Mouse (Mus musculus): Measurements from ENCODE around the gene Akr1b8. TPM values are rescaled to one million over a fixed set of nuclear protein-coding genes. Genes with fewer than 3 reads are reported as not detected.
"Not testable (repeated sequence)": the region's sequence is repeated elsewhere in the genome, so short reads cannot be mapped to it uniquely, and the experiment has no call there.

Gene Akr1b8
- total RNA-seq, 4 experiments from 2014 or later = 148 to 290 (median 206) TPM

- DNase-seq = no peak
These were observed 52.8 kb downstream of the Akr1b8 start for GRCm38 (mm10) chr6:34406746-34407145.

- peak; percentile 68 for DNase-seq
These were observed 53.5 kb downstream of the Akr1b8 start for GRCm38 (mm10) chr6:34407403-34407802.

GRCm38 (mm10) chr6:34412023-34412422, 58.1 kb downstream of the Akr1b8 start, which contains the start of gene Akr1b7:
Gene Akr1b7 (plus strand): TSS chr6:34412334.
- DNase-seq = peak; percentile 62

GRCm38 (mm10) chr6:34412688-34413087, 58.8 kb downstream of the Akr1b8 start:
- DNase-seq = no peak

GRCm38 (mm10) chr6:34413386-34413785, 59.5 kb downstream of the Akr1b8 start:
- not testable (repeated sequence) for DNase-seq

GRCm38 (mm10) chr6:34416521-34416920, 62.6 kb downstream of the Akr1b8 start:
- DNase-seq = peak; percentile 72

Other genes with a start within 250 kb of the Akr1b8 start
- gene Slc35b4, start 177.0 kb upstream of the Akr1b8 start, total RNA-seq (2022) = 10 to 100 TPM; 38.6 to 47.2 (median 41.5) TPM
- gene Akr1b3, start 36.6 kb upstream of the Akr1b8 start, total RNA-seq (2022) = 100 to 1,000 TPM; 283 to 310 (median 299) TPM
- 100 to 1,000 TPM; 150 to 228 (median 186) TPM for gene Akr1b10, start 30.1 kb downstream of the Akr1b8 start, total RNA-seq (2022)
- 1,000 to 10,000 TPM; 1,127 to 4,169 (median 2,179) TPM for gene Akr1b7, start 58.2 kb downstream of the Akr1b8 start, total RNA-seq (2022)
- 10 to 100 TPM; 28.9 to 47.3 (median 35.4) TPM for gene Bpgm, start 122.1 kb downstream of the Akr1b8 start, total RNA-seq (2022)
- gene Cald1, start 244.4 kb downstream of the Akr1b8 start, total RNA-seq (2022) = 10 to 100 TPM; 62.2 to 88.3 (median 71.2) TPM